Comparison of ENCODE assay signal across 14 mouse cellular contexts in genomic region chr9:92265719-92266118, GRCm38 (mm10). TPM values are rescaled to one million over a fixed set of nuclear protein-coding genes. Genes with fewer than 3 reads are reported as not detected.
DNase-seq lines count a peak whose midpoint lies in the region; ATAC-seq lines count a peak whose summit lies in the region.
"Had no signal": no experiment of that assay in that cellular context is flagged by ENCODE, and none has a peak within 500 bp of the region (broad histone marks: within the 10 kb centered on the region; RNA-seq: fewer than 3 reads in every experiment).

No protein-coding gene starts in this region.

- no peak overlapping the region for H3K4me3 ChIP-seq in heart, embryonic 13.5 days
- H3K4me3 ChIP-seq in hindbrain, embryonic 12.5 days, result no peak overlapping the region
- H3K4me3 ChIP-seq: embryonic facial prominence, embryonic 15.5 days; midbrain, embryonic 12.5 days had no signal

- H3K27ac ChIP-seq in heart, embryonic 13.5 days (replicated peaks), result no peak overlapping the region
- no peak overlapping the region for H3K27ac ChIP-seq in hindbrain, embryonic 12.5 days
- H3K27ac ChIP-seq: embryonic facial prominence, embryonic 15.5 days; midbrain, embryonic 12.5 days had no signal

- DNase-seq in heart, postnatal 25 days (ENCODE audit: low spot score), result no peak
- DNase-seq in testis, postnatal 10 days (ENCODE audit: low spot score), result no peak
- no peak for DNase-seq in urinary bladder, postnatal 10 days (ENCODE audit: low spot score)
- DNase-seq: cerebellum, adult 9-10 months had no signal

- peak overlapping the region; percentile 44 for H3K4me2 ChIP-seq in heart, embryonic 13.5 days
- no peak overlapping the region for H3K4me2 ChIP-seq in hindbrain, embryonic 12.5 days (replicated peaks)
- H3K4me2 ChIP-seq: embryonic facial prominence, embryonic 15.5 days; midbrain, embryonic 12.5 days had no signal

- H3K9me3 ChIP-seq in heart, embryonic 13.5 days, result no peaks in the 10 kb centered on the region
- H3K9me3 ChIP-seq in hindbrain, embryonic 12.5 days (replicated peaks), result no peaks in the 10 kb centered on the region
- H3K9me3 ChIP-seq: embryonic facial prominence, embryonic 15.5 days; midbrain, embryonic 12.5 days had no signal

- ATAC-seq in heart, embryonic 13.5 days (ENCODE audit: extremely low read depth, insufficient number of reproducible peaks, low FRiP score, low TSS enrichment), result no peak
- ATAC-seq in CD4-positive, CD25-positive, alpha-beta regulatory T cell, adult 4 months, result peak; percentile 89
- ATAC-seq in granulocyte monocyte progenitor cell, adult 5-6 weeks (replicated peaks; ENCODE audit: poor library complexity, severe bottlenecking), result peak; percentile 38; the same call in 1 of the 2 replicates
- ATAC-seq in megakaryocyte progenitor cell, adult 5-6 weeks (replicated peaks; ENCODE audit: poor library complexity), result peak; percentile 35
- ATAC-seq in hindbrain, embryonic 12.5 days (ENCODE audit: low FRiP score), result no peak

- no peaks in the 10 kb centered on the region for H3K27me3 ChIP-seq in heart, embryonic 13.5 days (replicated peaks)
- H3K27me3 ChIP-seq in hindbrain, embryonic 12.5 days, result no peaks in the 10 kb centered on the region
- H3K27me3 ChIP-seq: embryonic facial prominence, embryonic 15.5 days; midbrain, embryonic 12.5 days had no signal

- 58% methylated on average over 4 of the region's 4 CpGs for WGBS in heart, embryonic 13.5 days
- WGBS in hindbrain, embryonic 12.5 days, result 92% methylated on average over 4 of the region's 4 CpGs

- peaks cover 84% of the 10 kb centered on the region for H3K36me3 ChIP-seq in heart, embryonic 13.5 days
- no peaks in the 10 kb centered on the region for H3K36me3 ChIP-seq in hindbrain, embryonic 12.5 days
- H3K36me3 ChIP-seq: embryonic facial prominence, embryonic 15.5 days had no signal

- no peak overlapping the region for H3K9ac ChIP-seq in heart, embryonic 13.5 days
- no peak overlapping the region for H3K9ac ChIP-seq in hindbrain, embryonic 12.5 days
- H3K9ac ChIP-seq: embryonic facial prominence, embryonic 15.5 days; midbrain, embryonic 12.5 days had no signal

- H3K4me1 ChIP-seq in heart, embryonic 13.5 days, result peaks cover 9% of the 10 kb centered on the region
- H3K4me1 ChIP-seq in hindbrain, embryonic 12.5 days, result no peaks in the 10 kb centered on the region
- H3K4me1 ChIP-seq: embryonic facial prominence, embryonic 15.5 days; midbrain, embryonic 12.5 days had no signal

- intact Hi-C loops in heart, postnatal 25 days (cut with DNase I), result loop anchor here (2.0 kb wide), 1 partner anchor 15 kb away; no protein-coding TSS in a partner anchor

RNA-seq across cellular contexts. Expression of gene Plscr2, which starts 9.7 kb away (rescaled TPM):
- polyA plus RNA-seq in heart, embryonic 13.5 days (2015; fragmentation: Nextera tagmentation; extraction: Ambion mirVana), result 7.2 and 8.5 TPM in 2 replicates
- 10 to 100 TPM; 24.4 to 26.4 TPM for total RNA-seq in heart, postnatal 25 days (2021)
- not detected for polyA plus RNA-seq in CD4-positive, CD25-positive, alpha-beta regulatory T cell, adult 4 months (2017; shearing (Covaris generic))
- not detected in 2 replicates for total RNA-seq in granulocyte monocyte progenitor cell, adult 5-6 weeks (2014; fragmentation: Nextera tagmentation)
- total RNA-seq in granulocyte monocyte progenitor cell, adult 5-6 weeks (2017), result not detected in 2 replicates
- total RNA-seq in megakaryocyte progenitor cell, adult 5-6 weeks (2015), result 0.30 TPM in 1 of 2 replicates, not detected in the other
- total RNA-seq in megakaryocyte progenitor cell, adult 5-6 weeks (2017), result not detected in 2 replicates
- 1.9 and 2.2 TPM in 2 replicates for polyA plus RNA-seq in hindbrain, embryonic 12.5 days (2016; fragmentation: Nextera tagmentation; extraction: Ambion mirVana)

RNA-seq across cellular contexts. Expression of gene Plscr1, which starts 16.2 kb away (rescaled TPM):
- 31.7 and 32.3 TPM in 2 replicates for polyA plus RNA-seq in heart, embryonic 13.5 days (2015; fragmentation: Nextera tagmentation; extraction: Ambion mirVana)
- 10 to 100 TPM in 1 of 2 experiments, 1 to 10 TPM in 1; 9.6 to 10.8 TPM for total RNA-seq in heart, postnatal 25 days (2021)
- polyA plus RNA-seq in CD4-positive, CD25-positive, alpha-beta regulatory T cell, adult 4 months (2017; shearing (Covaris generic)), result 10 to 100 TPM; 61.4 to 75.7 TPM
- total RNA-seq in granulocyte monocyte progenitor cell, adult 5-6 weeks (2014; fragmentation: Nextera tagmentation), result 30.2 and 32.0 TPM in 2 replicates
- 21.6 and 27.5 TPM in 2 replicates for total RNA-seq in granulocyte monocyte progenitor cell, adult 5-6 weeks (2017)
- 47.3 and 65.8 TPM in 2 replicates for total RNA-seq in megakaryocyte progenitor cell, adult 5-6 weeks (2015)
- total RNA-seq in megakaryocyte progenitor cell, adult 5-6 weeks (2017), result 28.2 and 37.0 TPM in 2 replicates
- polyA plus RNA-seq in hindbrain, embryonic 12.5 days (2016; fragmentation: Nextera tagmentation; extraction: Ambion mirVana), result 20.8 and 21.8 TPM in 2 replicates

RNA-seq across cellular contexts. Expression of gene 1700057G04Rik, which starts 43.5 kb away (rescaled TPM):
- polyA plus RNA-seq in heart, embryonic 13.5 days (2015; fragmentation: Nextera tagmentation; extraction: Ambion mirVana), result not detected in 2 replicates
- total RNA-seq in heart, postnatal 25 days (2021), result not detected
- not detected for polyA plus RNA-seq in CD4-positive, CD25-positive, alpha-beta regulatory T cell, adult 4 months (2017; shearing (Covaris generic))
- not detected in 2 replicates for total RNA-seq in granulocyte monocyte progenitor cell, adult 5-6 weeks (2014; fragmentation: Nextera tagmentation)
- not detected in 2 replicates for total RNA-seq in granulocyte monocyte progenitor cell, adult 5-6 weeks (2017)
- not detected in 2 replicates for total RNA-seq in megakaryocyte progenitor cell, adult 5-6 weeks (2015)
- not detected in 2 replicates for total RNA-seq in megakaryocyte progenitor cell, adult 5-6 weeks (2017)
- polyA plus RNA-seq in hindbrain, embryonic 12.5 days (2016; fragmentation: Nextera tagmentation; extraction: Ambion mirVana), result not detected in 2 replicates
- total RNA-seq: layer of hippocampus, postnatal 25 days had no signal
- polyA plus RNA-seq: embryonic facial prominence, embryonic 15.5 days; intestine, embryonic 14.5 days; limb, embryonic 14.5 days; midbrain, embryonic 12.5 days had no signal

Comparison
In these comparisons a context has a peak if more than half of its experiments do, and no peak if none do; other contexts are left out.
1. ATAC-seq: peak in CD4-positive, CD25-positive, alpha-beta regulatory T cell, adult 4 months (single experiment), granulocyte monocyte progenitor cell, adult 5-6 weeks (single experiment) and megakaryocyte progenitor cell, adult 5-6 weeks (single experiment); none in heart, embryonic 13.5 days (single experiment) and hindbrain, embryonic 12.5 days (single experiment).
2. RNA of gene Plscr2, which starts 9.7 kb away (total RNA-seq): 24.4 to 26.4 TPM in heart, postnatal 25 days; 0.30 TPM in megakaryocyte progenitor cell, adult 5-6 weeks and not detected in granulocyte monocyte progenitor cell, adult 5-6 weeks; every median in the first group is over 10 times any median in the second.